Mouse (Mus musculus) kidney, postnatal 14 days (tissue): ENCODE measurements around the gene Atcay.

Source experiments
- DNase-seq: peaks from one replicate; pipeline ENCODE4 v3.0.0; 2022; ENCODE audit warnings: mixed read lengths

Atcay gene

DNA sequence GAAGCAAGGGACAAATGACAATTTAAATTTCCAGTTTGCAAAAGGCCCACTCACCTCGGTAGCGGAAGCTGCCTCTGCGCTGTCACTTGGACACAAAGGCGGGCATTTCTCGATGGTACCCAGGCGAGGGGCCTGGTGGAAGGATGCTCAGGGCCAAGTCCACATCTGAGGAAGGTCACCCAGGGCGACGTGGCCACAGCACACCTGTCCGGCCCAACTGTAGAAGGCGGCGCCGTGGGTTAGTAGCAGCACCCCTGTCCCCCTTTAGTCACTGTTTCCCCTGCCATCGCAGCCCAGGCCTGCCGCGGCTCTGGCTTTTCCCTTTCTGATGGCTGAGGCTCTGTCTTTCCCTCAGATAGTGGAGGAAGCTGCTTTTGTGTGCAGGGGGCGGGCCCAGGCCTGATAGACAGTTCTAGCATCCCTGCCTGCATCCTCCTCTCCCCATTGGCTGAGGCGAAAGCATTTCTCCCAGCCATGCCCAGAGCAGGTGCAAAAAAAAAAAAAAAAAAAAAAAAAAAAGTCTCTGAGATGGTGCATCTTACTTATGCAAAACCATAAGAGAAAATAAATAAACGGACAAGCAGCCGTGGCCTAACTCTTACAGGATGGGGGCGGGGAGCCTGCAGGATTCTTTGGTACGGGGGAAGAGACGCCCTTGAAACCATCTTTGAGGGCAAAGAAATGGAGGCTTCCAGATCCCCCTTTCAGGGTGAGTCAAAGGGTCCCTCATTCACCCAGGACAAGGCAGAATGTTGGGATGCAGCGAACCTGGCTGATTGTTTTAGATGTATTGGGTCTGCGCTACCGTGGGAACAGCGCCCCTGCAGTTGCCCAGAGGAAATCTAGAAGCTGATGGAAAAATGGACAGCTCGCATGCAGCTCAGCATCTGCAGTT lies at the start of gene Atcay:
Atcay (minus strand) TSS at position 396 of the 895 bp plus-strand sequence.
- no peak for DNase-seq

DNA sequence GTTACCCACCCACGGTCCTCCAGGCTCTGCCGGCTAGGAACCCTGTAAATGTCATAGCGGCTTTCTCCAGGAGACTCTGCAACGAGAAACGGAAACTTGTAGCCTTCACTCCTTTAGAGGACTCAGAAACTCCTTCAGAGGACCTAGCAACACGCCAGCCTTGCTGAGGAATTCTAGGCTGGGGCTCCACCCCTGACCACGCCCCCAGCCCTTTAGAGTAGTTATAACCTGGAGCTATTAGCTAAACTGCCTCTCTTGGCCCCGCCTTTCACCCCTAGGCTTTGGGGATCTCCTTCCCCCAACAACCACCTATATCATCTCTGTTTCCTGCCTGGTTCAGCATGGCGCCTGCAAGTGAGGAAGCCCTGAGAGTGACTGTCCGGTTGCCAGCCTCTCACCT lies 48.9 kb upstream of the Atcay start:
- no peak for DNase-seq

DNA sequence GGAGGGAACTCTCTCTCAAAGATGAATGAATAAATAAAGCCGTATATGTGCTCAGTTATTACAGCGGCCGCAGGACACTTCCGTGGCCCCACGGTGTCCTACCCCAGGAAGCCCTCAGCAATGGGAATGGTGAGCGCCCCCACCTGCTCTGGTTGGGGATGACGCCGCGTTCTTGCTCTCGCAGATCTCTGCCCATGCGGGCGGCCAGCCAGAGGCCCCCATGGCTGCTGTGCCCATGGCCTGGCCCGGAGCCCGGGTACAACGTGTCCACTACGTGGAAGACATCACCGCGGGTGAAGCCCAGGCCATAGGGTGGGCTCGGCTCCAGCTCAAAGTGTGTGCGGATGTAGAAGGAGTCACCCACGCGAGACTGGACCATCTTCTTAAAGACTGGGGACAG lies 47.0 kb upstream of the Atcay start:
- DNase-seq: no peak

DNA sequence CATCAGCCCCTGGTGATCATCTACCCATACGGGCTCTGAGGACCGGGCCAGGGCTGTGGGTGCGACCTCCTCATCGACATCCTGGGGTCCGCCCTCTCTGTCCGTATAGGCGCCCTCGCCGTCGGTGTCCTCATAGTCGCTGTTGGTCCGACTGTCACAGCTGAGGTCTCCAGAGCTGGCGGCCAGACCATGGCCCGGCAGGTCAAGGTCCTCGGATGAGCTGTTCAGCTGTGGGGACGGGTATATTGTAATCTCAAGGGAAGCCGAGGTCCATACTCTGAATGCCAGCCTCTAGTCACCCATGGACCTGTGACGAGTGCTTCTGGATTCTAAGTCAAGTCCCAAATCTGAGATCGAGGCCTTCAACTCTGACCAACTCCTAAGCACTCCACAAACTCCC lies 43.2 kb upstream of the Atcay start:
- DNase-seq: no peak

DNA sequence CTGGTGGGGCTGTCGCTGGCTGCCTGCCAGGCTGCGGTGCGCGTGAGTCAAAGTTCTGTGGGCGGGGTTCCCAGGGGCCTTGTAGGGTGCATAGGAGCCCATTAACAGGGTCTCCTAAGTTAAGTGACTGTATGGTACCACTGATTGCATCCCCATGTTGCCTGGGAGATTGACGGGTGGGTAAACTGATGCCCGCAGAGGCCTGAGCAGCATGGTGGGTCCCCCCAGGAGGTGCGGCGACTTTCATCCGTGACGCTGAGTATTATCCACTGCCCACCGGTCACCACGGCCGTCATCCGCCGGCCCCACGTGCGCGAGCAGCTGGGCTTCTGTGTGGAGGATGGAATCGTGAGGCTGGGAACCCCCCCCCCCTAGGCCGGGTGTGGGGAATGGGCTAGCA lies 41.7 kb upstream of the Atcay start:
- no peak for DNase-seq

DNA sequence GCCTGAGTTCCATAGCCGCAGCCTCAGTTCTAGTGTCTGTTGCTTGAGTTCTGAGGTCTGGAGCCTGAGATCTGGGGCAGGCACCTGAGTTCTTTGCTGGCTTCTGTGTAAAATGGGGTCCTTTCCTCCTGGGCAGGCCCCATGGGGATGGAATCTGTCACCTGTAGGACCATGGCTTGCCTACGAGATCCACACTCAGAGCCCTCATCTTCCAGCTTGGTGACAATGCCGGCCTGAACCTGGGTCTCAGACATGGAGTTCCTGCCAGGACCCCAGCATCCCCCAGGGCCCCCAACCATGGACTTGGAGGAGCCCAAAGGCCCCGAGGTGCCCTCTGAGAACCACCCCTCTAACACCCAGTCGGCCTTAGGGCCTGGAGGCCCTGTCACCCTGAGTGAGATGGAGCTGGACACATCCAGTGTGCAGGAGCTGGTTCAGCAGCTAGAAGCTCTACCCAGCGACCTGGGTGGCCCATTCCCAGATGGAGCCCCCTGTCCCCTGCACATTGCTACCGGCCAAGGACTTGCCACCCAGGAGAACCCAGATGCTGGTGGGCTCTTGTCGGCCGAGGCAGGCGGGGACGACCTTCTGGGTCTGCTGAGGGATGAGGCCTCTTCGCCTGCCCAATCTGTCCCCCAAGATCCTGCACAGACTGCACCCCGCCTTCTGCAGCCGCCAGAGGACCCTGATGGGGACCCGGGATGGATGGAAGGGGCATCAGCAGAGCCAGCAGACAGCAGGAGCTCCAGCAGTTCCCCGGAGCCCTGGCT lies 38.2 kb upstream of the Atcay start:
- no peak for DNase-seq

DNA sequence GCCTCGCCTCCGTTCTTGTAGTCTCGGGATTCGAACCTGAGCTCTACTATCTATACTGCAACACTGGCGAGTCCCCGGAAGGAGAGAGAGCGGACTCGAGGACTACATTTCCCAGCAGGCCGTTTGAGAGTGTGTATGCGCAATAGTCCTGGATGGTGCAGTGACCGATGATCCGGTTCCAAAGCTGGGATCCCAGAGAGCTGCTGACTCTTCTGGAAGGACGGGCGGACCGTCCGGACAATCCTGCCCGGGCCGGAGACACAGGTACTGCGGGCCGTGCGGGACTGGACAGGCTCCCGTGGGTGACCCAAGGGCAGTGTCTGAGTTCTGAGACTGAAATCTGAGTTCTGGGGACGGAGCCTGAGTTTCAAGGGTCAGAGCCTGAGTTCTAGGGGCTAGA lies 37.4 kb upstream of the Atcay start:
- DNase-seq: peak; percentile 93

DNA sequence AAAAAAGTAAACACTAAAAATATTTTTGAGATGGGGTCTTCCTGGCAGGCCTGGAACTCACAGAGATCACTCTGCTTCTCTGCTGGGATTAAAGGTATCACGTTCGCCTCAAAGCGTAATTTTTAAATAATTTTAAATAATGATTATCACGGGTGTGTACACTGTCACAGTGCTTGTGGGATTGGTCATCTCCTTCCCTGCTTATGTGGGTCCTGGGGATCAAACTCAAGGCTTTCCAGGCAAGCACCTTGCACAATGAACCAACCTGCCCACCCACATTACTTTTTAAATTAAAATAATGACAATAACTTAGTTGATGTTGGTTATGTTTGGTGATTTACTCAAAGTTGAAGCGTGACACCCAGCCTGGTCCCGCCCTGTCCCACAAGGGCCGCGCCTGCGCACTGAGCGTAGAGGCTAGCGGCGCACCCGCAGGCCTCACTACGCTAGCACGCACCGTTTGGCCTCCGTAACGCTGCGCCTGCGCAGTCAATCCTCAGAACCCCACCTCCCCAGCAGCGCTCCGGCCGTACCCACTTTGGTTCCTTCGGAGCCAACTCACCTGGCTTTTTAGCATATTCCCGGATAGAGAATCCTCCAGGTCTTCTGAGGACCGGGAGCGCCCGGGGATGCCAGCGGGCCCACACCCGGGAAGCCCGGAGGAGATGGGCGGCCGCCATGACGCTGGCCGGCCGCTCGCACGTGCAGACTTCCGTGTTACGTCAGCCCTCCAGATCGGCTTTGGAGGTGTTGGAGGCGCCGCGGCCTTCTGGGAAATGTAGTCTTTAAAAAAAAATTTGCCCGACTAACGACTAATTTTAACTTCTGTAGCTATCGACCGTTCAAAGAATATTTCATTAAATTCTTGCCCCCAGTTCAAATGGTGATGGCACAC lies 35.8 kb upstream of the Atcay start, which contains the start of the genes Mrpl54 and Apba3:
Mrpl54 (minus strand) TSS at position 724 of the 895 bp plus-strand sequence.
Apba3 (plus strand) TSS at position 750 of the 895 bp plus-strand sequence.
- peak; percentile 98 for DNase-seq

DNA sequence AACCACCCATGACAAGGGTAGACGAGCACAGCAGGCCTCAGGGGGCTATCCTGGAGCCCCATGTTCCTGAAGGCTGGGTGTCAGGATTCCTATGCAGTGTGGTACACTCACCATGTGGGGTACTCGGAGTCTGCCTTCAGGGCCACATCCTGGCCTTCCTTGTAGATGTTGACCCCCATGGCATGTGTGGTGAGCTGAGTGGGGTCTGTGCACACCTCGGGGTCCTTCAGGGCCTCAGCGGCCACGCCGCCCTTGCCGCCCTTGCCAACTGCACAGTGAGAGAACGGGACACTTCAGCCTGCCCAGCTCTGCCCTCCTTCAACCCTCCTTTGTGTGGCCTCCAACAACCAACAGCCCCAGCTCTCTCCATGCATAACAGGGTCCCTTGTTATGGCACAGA lies 34.9 kb upstream of the Atcay start:
- no peak for DNase-seq

DNA sequence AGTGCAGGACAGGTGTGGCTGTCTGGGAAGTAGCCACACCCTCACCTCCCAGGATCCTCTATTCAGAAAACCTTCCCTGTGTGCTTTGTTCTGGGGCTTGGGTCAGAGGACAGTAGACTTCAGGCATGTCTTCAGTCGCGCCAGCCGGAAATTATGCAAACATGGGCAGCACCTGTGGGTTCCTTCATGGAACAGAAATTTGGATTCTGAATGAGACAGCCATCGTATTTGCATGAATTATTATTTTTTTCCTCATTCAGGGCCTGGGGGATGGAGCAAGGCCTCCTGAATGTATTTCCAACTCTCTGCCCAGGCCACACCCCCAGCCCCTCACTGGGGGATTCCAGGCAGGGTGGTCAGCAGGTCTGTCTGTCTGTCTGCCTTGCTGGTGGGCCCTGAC lies 30.4 kb upstream of the Atcay start:
- DNase-seq: no peak

DNA sequence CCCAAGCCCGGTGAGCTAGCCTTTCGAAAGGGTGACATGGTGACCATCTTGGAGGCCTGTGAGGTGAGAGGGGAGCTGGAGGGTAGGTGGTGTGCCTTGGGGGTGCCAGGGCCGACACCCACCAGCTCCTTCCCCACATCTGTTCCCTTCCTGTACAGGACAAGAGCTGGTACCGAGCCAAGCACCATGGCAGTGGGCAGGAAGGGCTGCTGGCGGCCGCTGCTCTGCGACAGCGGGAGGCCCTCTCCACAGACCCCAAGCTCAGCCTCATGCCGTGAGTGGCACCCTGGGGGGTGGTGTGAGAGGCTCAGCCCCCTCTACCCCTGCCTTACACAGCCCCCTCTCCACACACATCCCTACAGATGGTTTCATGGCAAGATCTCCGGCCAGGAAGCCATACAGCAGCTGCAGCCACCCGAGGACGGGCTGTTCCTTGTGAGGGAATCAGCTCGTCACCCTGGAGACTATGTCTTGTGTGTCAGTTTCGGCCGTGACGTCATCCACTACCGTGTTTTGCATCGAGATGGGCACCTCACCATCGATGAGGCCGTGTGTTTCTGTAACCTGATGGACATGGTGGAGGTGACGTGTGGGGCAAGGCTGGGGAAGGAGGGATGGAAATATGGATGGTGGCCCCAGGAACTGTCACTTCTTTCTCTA lies 28.7 kb upstream of the Atcay start:
- no peak for DNase-seq

DNA sequence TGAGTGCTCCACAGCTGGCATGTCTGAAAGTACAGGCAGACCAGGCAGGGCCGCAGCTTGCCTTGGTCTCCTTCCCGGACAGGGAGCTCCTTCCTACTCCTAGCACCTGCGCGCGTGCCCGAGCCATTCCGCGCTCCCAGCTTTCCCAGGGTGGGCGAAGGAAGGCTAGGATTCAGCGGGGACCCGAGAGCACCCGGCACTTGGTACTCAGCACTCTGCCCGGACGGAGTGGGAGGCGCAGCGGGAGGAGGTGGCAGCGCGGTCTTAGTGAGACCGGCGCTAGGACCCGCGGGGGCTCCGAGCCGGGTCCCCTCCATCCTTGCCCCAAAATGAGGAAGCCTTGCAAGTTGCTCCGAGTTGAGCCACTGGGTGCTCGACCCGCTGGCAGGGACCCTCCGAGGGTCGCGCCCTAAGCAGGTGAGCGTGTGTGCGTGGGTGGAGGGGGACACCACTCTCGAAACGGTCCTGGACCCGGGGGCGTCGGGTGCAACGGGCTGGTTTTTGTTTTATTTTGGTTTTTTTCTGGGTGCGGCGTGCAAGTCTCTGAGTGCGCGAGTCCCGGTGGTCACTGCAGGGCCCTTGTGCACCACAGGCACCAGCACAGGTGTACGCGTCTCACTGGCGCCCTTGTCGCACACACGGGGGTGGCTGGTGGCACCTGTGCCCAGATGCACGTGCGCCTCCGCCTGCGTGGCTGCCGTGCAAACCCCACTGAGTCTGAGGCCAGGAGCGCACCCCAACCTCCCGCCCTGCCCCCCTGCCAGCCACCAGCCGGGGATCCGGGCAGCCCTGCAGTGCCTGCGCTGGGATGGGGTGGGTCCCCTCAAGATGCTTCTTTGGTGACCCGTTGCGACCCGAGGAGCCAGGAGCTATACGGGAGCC lies 26.8 kb upstream of the Atcay start:
- DNase-seq: no peak

DNA sequence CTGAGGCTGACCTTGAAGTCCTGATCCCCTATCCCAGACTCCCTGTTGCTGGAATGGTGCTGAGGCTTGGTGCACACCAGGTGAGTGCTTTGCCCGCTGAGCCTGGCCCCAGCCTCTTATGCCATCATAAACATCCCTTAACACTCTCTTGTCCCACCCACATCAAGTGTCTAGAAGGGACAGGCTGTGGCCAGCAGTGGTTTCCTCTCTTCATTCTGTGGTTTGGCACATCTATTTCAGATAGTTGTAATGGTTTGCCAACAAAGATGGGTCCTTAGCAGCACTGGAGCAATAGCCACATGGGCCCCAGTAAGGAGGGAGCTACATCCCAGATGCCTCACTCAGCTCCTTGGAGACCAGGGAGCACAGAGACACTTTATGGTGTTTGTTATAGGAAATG lies 24.3 kb upstream of the Atcay start:
- DNase-seq: no peak

DNA sequence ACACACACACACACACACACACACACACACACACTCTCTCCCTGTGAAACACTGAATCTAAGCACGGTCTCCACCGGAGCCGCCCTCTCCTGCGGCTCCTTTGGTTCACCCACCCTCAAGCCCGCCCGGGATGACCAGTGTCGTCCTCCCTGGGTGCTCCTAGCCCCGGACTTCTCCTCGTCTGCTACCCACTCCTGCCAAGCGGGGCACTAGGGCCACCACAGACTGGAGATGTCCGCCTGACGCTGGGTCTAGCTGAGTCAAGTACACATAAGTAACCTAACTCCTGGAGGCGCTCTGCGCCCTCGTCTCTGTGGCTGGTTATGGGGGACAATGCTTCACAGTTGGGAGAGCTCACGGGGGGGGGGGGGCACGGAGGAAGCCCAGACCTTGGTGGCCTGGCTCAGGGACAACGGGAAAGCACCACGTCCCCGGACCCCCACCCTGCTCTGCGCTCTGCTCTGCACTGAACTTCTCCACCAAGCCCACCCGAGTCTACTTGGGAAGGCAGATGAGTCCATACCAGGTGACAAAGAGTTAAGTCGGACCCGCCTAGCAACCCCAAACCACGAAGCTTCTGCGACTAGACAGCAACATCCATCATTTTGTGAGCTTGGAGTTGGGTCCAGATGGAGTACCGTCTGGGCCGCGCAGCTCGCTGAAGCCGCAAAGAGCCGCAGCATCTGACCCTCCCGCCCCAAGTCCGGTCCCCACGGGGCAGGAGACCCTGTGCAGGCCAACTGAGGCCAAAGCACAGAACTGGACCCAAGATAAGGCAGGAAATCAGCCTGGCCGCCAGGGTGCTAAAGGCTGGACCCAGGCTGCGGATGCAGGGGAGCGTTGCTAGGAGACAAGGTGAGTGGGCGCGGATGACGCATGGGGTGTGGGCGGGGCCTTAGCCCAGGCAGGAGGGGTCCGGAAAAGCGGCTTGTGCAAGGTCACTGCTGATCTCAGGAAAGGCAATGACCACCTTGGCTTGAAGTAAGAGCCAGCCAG lies 22.1 kb upstream of the Atcay start, which contains the start of gene Matk:
Matk (plus strand) TSS at position 512 of the 996 bp plus-strand sequence.
- DNase-seq: peak; percentile 66

DNA sequence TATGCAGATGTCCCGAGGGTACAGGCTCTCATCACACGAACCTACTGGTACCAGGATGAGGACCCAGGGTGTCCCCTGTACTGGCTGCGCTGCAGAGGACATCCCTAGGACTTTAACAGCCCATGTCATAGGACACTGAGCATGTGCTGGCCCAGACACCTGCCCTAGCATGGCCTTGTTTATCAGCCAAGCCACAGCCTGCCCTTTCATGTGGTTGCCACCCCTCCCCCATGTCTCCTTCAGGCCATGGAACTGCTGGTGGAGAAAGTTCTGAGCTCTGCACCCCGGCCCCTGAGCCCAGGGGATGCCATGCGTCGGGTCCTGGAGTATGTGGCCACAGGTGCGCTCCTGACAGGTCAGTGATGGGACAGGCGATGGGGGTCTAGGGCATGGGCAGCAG lies 18.8 kb upstream of the Atcay start:
- DNase-seq: no peak

DNA sequence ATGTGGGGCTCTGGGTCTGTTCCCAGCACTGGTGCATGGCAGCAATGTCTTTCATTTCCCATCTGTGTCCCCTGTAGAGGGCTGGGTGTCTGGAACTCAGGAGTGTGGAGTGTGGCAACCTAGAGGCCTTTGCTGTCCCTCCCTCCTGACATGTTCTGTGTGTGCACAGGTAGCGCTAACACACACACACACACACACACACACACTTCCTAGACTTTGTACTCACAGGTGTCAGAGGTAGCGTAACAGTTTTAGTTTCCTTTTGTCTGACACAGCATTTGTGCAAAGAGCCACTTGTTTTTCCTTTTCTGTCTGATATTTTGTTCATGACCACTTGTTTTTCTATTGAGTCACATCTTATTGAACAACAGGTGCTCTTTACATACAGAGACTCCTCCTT lies 17.2 kb upstream of the Atcay start:
- no peak for DNase-seq

DNA sequence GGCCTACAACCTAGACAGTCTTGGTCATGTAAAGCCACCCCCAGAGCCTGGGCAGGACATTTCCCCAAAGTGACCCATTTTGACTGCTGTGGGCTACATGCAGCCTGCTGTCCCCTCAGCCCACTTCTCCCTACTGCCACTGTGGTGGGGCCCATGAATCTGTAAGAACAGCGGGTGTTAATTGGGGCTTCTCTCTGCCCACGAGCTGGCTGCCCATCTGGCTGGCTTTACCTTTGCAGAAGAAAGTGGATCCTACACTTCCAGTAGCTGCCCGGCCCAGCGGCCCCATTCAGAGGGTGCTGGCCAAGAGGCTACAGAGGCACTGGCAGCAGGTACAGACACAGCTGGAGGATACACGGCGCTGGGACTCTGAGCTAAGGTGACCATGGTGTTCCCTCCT lies 14.5 kb upstream of the Atcay start:
- DNase-seq: no peak

DNA sequence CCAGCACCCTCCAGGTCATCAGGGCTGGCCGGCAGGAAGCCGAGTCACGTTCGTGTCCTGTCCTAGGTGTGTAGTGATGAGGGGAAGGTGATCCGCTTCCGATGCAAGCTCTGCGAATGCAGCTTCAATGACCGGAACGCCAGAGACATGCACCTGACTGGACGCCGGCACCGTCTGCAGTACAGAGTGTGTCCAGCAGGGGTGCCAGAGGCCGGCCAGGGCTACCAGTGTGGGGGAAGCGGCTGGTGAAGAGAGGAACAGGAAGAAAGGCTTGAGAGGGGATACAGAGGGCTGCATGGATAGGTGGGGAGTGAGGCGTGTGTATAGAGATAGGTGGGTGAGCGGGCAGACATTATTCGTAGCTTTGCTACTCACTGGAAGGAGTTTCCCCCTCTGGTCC lies 14.0 kb upstream of the Atcay start:
- peak; percentile 83 for DNase-seq

DNA sequence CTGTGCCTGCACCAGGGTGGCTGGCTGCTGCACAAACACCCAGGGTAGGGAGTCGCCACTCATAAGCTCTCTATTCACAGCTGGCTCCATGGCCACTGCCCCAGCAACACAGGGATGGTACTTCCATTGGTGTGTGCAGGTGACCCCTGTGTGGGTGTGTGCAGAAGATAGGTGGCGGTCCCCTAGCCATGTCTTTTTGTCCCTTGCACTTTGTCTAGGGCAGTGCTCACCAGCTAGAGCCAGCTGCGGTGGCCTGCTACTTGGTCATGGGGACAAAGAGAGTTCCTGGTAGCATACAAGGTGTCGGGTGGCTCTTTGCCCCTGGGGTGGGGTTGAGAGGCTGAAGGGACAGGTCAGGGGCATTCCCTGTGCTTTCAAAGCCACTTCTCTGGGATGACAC lies 13.5 kb upstream of the Atcay start:
- DNase-seq: no peak

DNA sequence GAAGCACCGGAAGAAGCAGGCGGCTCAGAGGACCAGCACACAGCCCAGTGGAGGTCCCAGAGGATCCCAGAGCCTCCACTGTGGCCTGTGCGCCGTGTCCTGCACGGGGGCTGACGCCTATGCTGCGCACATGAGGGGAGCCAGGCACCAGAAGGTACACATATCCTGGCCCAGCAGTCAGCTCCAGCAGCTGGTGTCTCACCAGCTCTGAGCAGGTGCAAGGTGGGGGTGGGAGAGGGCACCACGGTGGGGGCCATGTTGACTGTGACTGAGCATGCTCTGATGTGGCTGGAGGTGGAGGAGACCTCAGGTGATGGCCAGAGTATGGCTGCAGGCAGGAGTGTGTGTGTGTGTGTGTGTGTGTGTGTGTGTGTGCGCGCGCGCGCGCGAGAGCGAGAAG lies 11.4 kb upstream of the Atcay start:
- no peak for DNase-seq
